Mouse (Mus musculus): Measurements from ENCODE around the gene Lrmda. TPM values are rescaled to one million over a fixed set of nuclear protein-coding genes. Genes with fewer than 3 reads are reported as not detected.

Lrmda gene
- total RNA-seq, 2 experiments from 2014 or later: 0.66 to 0.97 TPM

DNA sequence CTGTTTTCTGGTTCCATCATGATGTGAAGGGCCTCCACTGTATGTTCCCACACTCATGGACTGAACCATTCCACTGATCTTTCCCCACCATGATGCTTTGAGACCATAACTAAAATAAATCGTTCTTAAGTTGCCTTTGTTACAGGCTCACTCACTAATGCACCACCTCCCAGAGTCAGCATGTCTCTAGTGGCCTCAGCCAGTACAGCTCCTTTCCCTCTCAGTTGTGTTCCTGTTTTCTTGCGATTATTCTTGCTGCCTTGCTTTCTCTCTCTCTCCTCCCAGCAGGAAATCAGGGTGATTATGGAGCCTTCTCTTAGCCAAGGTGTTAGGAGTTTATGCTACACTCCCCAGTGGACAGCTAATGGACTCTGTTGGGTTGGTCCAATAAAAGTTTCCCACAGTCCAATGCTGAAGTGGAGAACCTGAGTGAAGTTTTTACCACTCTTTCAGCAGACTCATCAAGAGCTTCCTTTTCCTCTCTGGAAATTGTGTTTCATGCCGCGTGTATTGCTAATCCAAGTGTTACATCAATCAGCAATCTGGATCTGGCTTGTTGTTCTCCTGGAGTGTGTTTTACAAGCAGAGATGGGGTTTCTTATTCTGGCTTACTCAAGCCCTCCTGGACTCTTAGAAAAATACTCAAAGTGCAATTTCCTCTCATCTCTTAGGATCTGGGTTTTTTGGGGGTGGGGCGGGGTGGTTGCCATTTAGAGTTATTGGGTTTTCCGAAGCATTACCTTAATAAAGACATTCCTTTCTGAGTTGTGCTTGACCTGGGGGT, 490.4 kb downstream of the Lrmda start:
- intact Hi-C loops (cut with DNase I): no loop called here
- no peak for DNase-seq (ENCODE audit: low spot score in 2 of 2)

DNA sequence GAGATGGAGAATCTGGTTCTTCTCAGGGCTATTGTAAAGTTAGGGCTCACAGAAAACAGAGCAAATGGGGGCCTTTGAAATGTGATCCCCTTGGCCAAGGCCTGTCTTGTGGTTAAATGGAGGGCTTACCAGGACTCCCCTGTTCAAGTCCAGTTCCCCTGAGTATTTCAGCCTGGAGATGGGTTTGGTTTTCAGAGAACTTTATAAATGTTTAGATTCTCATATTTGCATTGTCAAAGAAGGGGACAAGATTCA, 490.9 kb downstream of the Lrmda start:
- intact Hi-C loops (cut with DNase I): no loop called here

DNA sequence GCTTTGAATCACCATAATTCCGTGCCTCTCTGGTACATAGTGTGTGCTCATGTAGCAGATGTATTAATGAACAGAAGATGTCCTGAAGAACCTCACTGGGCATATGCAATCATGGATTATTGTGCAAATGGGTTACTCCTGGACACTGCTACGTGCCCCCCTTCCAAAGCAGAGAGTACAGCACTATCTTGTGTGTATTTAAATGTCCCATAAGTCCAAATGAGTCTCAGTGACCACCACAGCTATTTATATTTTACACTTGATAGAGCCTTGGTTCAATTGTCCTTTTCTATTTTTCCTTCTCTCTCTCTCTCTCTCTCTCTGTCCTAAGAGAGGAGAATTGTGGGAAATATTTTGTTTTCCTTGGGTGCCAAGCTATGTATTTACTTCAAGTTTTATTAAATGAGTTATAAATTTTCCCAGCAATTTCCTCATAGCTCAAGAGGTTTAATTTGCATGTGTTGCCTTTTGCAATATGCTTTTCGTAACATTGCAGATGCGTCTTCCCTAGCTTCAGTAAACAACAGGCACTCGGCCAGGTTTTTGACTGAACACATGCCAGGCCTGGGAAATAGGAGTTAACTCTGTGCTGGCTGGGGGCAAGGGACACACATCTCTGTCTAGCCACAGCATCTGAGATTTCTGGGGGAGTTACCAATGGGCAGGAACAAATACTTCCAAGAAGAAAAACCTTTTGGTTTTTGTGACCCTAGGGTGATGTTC, 495.0 kb downstream of the Lrmda start:
- DNase-seq (ENCODE audit: low spot score in 2 of 2): peak; percentile 16 to 21
- intact Hi-C loops (cut with DNase I): no loop called here

More for the DNA sequence above, 490.9 kb downstream of the Lrmda start:
- DNase-seq (ENCODE audit: low spot score in 2 of 2): no peak

DNA sequence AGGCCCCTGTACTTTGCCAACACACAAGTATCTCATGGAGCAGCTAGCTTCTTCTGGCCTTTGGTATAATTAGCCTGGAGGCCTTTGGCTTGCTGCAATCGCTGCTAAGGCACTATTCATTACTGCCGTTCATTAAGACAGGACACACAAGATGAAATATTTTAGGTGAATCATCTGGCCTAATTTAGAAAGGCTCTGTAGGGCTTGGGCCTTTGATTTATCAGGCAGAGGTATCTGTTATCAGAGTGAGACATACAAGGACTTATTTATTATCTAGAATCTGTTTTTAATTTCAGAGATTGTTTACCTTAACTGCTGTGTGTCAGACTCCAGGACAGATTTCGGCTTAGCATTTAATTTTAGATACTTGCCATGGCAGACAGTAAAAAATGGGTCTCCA, 511.2 kb downstream of the Lrmda start:
- DNase-seq (ENCODE audit: low spot score in 2 of 2): no peak

DNA sequence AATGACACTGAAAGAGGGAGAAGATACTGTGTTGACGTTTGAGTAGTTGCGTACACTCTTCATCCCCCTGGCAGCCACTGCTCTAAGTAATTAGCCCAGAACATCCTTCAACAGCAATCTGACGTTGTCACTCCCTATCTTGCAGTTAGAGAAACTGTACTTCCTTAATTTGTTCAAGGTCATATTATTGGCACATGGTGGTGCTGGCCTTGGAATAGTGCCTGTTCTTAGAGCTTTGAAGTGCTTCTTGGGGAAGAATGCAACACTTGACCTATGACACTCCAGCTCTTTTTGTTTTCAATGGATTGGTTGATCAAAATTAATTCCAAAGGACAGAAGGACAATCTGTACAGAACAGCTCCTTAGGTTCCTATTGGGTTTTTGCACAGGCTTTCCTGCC, 514.0 kb downstream of the Lrmda start:
- no peak for DNase-seq (ENCODE audit: low spot score in 2 of 2)

More for the DNA sequence above, 511.2 kb downstream of the Lrmda start:
- intact Hi-C loops (cut with DNase I): no loop called here

DNA sequence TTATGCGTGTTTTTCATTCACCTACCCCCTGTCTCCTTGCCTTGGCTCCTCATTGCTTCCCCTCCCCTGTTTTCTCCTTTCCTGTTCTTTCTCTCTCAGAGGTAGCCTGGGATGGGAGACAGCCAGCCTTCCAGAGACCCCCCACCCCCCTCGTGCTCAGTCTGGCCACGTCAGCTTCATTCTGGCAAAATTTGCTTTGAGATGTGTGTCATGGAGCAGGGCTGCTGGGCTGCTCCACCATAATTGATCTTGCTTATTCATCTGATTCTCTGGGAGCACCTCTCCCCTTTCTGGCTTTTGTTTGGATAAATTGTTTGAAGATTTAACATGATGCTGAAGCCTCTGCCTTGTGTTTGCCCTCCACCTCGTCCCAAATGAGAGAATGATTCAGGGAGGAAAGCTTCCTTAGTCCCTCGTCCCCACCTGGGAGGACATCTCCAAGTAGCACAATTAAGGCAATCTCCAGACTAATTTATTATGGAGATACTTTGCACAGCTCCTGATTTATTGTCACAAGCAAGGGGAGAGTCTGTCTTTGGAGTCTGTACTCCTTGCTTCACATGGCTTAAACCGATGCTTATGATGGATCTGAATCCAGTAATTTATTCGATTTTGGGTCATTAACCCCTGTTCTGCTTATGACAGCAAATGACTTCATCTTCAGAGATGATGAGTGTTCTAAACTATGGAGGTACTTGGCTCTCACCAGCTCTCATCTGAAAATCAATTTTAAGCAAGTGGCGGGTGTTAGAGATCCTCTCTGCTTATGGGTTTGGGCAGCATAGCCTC, 526.6 kb downstream of the Lrmda start:
- intact Hi-C loops (cut with DNase I): no loop called here

More for the DNA sequence above, 514.0 kb downstream of the Lrmda start:
- intact Hi-C loops (cut with DNase I): no loop called here

DNA sequence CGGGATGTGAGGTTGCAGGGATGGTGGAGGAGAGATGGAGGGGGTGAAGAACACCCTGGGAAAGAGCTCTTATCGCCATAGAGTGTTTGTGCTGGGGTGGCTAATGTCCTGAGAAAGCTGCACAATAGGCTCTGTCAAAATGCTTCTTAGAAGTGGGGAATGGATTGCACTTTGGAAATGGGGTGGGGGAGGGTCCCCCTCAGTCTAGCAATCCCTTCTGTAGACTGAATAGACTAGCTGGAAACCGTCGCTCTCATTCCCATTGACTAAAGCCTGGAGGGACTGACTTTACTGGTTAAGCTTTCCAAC, 527.1 kb downstream of the Lrmda start:
- DNase-seq (ENCODE audit: low spot score in 2 of 2): no peak
- intact Hi-C loops (cut with DNase I): no loop called here

More for the DNA sequence above, 526.6 kb downstream of the Lrmda start:
- DNase-seq (ENCODE audit: low spot score in 2 of 2): no peak

DNA sequence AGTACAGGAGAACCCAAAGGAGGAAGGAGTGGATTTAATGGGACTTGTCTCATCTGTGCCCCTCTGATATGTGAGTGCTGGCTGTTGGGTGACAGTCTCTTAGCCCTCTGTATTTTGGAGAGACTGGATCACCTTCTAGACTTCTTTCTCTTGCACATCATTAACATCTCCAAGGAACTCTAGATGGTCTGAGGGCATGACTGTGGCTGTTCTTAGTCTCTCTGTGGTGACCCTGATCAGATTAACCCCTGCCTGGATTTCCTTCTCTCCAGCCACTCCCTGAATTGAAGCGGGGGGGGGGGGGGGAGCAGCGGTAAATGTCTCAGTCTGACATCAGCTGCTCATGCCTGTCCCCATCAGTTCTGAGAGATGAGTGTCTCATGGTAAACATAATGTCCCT, 528.8 kb downstream of the Lrmda start:
- DNase-seq (ENCODE audit: low spot score in 2 of 2): no peak
- intact Hi-C loops (cut with DNase I): no loop called here

DNA sequence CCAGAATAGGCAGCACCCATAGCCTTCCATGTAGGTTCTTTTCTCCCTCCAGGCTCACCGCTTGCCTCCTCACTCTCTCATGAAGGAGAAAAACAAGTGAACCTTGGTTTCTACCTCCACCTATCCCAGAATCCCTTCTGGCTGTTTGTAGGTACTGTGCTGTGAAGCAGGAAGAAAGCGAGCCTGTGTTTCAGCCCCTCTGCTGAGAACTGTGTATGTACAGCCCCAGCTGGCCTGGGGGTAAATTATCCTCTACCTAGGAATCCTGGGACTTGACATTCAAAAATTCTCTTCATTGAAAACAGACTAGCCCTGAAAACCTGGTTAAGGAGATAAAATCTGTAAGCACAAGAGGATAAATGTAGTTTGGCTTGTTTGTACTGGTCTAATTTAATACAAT, 529.7 kb downstream of the Lrmda start:
- intact Hi-C loops (cut with DNase I): no loop called here
- no peak for DNase-seq (ENCODE audit: low spot score in 2 of 2)

DNA sequence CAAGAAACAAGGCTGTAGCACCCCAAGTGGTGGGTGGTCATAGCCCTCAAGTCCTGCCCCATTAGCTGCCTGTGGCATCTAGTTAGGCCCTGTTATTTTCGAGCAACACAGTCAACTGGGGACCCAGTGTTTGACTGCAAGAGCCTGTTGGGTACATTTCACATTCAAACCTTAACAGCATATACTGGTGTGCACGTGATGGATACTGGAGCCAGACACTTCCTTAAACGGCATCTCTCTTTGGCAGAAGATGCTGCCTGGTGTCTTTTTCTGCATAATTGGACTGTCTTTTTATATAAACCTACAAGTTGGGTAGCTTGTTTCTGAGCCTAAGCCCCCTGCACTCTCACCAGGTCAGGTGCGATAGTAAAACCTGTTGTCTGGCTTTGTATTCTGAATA, 532.8 kb downstream of the Lrmda start:
- intact Hi-C loops (cut with DNase I): no loop called here
- DNase-seq (ENCODE audit: low spot score in 2 of 2): peak in 1 of 2 experiments; percentile 25

DNA sequence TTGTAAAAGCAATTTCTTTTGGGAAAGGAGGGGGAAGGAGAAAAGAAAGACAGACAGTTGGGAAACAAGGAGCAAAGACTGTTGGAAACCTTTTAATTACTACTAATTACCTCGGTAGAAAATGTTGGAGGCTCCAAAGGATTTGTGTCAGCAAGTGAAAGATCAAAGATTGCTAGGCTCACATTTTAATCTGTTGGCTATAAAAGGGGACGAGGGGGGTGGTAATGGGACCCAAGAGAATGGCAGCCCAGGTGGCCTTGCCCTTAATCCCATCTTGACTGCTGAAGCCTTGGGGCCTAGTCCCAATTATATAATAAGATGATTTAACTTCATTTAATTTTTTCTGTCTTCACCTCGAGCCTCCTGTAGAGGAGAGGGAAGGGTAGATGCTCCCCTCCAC, 533.3 kb downstream of the Lrmda start:
- DNase-seq (ENCODE audit: low spot score in 2 of 2): no peak
- intact Hi-C loops (cut with DNase I): no loop called here

DNA sequence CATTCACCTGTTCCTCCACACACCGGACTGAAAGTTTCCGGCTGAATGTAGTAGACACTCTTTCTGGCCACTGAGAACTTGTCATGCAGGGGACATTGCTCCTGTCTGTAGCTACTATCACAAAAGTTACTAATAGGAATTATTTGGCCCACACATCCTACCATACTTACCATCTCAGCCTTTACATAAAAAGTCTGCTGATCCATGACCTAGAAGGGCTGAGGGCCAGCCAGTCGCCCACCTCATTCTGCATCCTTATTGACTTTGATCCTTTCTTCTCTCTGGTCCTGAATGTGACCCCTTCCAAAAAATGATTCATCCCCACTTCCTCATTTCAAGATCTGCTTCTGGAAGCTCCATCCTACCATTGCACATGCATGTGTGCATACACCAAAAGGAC, 534.2 kb downstream of the Lrmda start:
- DNase-seq (ENCODE audit: low spot score in 2 of 2): no peak
- intact Hi-C loops (cut with DNase I): no loop called here

DNA sequence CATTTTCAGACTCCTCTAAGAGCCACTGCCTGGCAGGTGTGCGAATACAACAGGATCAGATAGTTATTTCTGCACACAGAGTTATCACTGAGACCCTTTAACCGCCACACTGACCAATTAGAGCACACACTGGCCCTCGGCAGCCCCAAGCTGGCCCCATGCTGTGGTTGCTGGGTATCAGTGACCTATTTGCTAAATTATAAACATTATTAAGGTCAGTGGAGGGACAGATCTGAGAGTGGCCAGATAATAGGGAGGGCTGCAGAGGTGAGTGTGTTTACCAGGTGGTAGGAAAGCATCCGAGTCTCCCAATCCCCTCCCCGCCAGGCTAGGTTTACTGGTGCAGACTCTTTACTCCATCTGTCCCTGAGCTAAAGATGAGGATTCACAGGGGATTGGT, 553.0 kb downstream of the Lrmda start:
- DNase-seq (ENCODE audit: low spot score in 2 of 2): no peak
- intact Hi-C loops (cut with DNase I): loop anchor here (10.0 kb wide), 2 partner anchors 128 to 232 kb away; no protein-coding TSS in a partner anchor

DNA sequence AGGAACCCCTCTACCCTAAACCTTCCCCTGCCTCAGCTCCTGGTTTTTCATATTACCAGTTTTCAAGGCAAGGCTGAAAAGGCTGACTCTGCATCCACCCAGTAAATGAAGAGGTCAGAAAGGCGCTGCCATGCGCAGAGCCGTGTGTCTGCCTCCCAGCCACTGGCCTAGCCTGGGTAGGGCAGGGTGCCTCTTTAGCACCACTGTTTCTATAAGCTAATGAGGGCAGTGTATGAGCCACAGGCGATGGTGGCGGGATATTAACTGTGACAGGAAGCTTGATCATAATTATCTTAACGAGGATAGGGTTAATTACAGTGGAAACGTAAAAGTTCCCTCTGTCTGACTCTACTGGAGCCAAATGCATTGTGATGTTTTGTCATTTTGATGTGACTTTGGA, 554.1 kb downstream of the Lrmda start:
- intact Hi-C loops (cut with DNase I): loop anchor here (10.0 kb wide), 2 partner anchors 129 to 231 kb away; no protein-coding TSS in a partner anchor
- DNase-seq (ENCODE audit: low spot score in 2 of 2): no peak

DNA sequence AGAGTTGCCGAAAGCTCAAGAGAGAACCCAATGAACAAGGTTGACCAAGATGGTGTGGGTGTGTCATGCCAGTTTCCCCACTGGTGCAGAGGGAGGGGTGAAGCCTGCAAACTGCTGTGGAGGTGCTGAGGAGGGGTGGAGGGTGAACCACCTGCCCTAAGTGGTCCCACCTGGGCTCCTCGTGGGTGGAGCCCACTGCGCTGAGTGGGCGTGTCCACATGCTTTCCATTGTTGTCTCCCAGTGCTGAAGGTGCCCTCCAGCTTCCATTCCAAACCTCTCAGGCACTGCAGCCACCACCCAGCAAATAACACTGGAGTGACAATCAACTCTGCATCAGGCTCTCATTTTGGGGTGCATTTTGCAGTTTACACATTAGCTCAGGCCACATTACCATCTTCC, 554.5 kb downstream of the Lrmda start:
- intact Hi-C loops (cut with DNase I): loop anchor here (10.0 kb wide), 2 partner anchors 129 to 231 kb away; no protein-coding TSS in a partner anchor

DNA sequence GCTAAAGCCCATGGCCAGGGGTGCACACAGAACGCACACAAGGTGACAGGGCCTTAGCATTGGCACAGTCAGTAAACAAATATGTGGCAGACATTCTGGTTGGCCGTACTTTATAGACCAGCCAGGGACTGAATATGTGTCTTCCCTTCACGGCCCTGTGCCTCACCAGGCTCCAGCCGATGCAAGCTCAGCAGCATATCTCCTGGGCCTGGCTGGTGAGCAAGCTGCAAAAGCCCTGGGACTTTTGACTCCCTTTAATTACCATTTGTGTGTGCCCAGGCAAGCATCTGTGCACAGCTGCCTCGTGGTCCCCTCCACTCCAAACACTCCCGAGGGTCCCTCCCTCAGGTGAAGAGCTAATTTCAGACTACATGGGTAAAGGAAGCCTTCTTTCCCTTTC, 556.9 kb downstream of the Lrmda start:
- intact Hi-C loops (cut with DNase I): loop anchor here (2.0 to 10.0 kb wide), 5 partner anchors 132 to 590 kb away; no protein-coding TSS in a partner anchor
- no peak for DNase-seq (ENCODE audit: low spot score in 2 of 2)

More for the DNA sequence above, 554.5 kb downstream of the Lrmda start:
- DNase-seq (ENCODE audit: low spot score in 2 of 2): no peak

DNA sequence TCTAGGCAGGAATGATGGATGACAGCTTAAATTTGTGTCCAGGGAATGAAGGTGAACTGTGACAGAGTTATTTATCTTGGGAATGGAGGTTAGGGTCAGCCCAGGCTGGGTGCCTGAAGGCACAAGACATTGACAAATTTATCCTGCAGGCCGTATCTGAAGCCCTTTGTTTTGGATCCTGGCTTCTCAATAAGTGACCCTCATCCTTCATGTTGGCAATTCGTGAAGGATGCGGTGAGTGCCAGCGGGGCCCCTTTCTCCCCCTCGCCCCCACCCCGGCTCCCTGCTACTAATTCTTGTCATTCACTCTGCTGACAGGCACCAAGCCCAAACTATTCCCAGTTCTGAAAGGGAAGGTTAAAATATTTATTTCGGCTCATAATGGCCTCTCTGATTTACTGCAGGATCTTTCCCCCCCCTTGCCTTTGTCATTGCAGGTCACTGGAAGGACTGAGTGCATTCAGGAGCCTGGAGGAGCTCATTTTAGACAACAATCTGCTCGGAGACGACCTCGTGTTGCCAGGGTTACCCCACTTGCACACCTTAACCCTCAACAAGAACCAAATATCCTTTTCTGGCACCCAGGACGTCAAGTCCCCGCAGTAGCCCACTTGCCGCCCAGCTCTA, 558.0 kb downstream of the Lrmda start:
- intact Hi-C loops (cut with DNase I): loop anchor here (2.0 to 10.0 kb wide), 5 partner anchors 133 to 591 kb away; no protein-coding TSS in a partner anchor
- no peak for DNase-seq (ENCODE audit: low spot score in 2 of 2)

DNA sequence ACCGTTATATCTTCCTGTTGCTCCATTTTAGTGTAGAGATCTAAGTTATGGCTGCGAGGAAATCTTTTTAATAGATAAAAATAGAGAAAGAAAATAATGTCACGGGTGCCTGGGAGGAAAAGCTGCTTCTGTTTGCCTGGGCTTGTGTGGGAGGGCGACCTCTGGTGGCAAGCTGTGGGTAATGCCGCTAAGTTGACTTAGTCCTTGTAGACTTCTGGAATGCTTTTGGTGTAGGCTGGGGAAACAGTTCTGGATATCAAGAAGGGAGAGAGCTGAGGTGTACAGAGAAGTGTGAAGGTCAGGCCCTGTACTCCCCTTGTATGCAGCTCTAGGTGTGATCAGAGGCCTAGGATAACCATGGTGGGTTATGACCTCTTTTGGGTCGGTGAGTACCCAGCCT, 558.7 kb downstream of the Lrmda start:
- peak; percentile 93 to 94 for DNase-seq (ENCODE audit: low spot score in 2 of 2)
- intact Hi-C loops (cut with DNase I): loop anchor here (5.0 to 10.0 kb wide), 4 partner anchors 133 to 469 kb away; no protein-coding TSS in a partner anchor

DNA sequence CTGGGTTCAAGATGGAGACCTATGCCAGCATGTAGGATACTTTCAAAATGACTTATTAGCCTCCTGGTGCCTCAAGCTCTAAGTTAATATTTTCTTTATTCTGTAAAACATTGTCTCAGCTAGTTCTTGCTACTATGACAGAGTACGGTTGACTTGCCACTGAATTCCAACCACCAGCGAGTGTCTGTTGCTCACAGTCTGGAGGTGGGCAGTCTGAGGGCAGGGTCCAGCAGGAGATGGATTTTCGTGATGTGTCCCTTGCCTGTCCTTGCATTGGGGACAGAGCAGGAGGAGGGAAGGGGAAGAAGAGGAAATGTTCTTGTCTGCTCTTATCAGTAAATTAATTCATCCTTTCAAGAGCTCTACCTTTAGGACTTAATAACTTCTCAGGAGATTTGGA, 559.5 kb downstream of the Lrmda start:
- no peak for DNase-seq (ENCODE audit: low spot score in 2 of 2)
- intact Hi-C loops (cut with DNase I): loop anchor here (5.0 to 10.0 kb wide), 4 partner anchors 134 to 468 kb away; no protein-coding TSS in a partner anchor

DNA sequence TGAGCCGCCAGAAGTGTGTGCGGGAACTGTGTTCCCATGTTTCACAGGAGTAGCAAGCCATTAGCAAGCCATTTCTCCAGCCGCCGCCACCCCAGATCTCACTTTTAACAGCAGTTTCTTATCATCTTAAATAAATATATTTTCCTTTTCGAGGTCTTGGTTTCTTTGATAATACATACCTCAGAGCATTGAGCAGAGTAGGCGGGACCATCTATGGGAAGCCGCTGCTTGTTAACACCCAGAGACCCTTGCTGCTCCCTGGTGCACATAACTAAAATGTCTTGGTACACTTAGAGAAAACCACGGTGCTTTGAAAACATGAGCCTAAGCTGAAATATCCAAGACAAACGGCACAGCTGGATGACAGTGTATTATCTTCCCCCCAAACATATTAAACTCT, 562.6 kb downstream of the Lrmda start:
- intact Hi-C loops (cut with DNase I): no loop called here
- DNase-seq (ENCODE audit: low spot score in 2 of 2): no peak
